Mouse (Mus musculus): Measurements from ENCODE around the gene Sema5a. TPM values are rescaled to one million over a fixed set of nuclear protein-coding genes. Genes with fewer than 3 reads are reported as not detected.

The Sema5a gene
- polyA plus RNA-seq, 1 experiment = 14.0 TPM

DNA sequence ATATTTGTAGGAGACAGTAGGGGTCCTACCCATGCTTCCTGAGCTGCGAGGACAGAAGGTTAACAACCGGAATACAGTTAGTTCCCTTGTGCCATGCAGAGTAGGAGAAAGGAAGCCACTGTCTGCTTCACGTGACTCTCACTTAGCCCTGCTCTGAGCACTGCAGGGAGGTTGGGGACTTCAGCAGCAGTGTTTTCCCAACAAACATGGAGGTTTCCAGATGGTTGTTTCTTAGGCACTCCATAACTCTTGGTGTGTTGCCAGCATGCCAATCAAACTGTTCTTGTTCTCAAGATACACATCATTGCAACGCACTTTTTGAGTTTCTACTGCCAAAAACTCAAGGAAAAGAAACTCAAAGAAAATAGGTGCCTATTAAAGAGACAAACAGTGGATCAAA is 440.5 kb downstream of the Sema5a start:
- peak; percentile 85 for DNase-seq (ENCODE audit: low read depth)
- TF ChIP-seq CTCF (IDR thresholded peaks at IDR 0.05; ENCODE audit: borderline replicate concordance, extremely low read depth, insufficient read depth, insufficient read length) = no peak
- TF ChIP-seq POLR2A (IDR thresholded peaks at IDR 0.05; ENCODE audit: borderline replicate concordance, extremely low read depth, insufficient read depth, insufficient read length, poor library complexity, severe bottlenecking) = no peak

DNA sequence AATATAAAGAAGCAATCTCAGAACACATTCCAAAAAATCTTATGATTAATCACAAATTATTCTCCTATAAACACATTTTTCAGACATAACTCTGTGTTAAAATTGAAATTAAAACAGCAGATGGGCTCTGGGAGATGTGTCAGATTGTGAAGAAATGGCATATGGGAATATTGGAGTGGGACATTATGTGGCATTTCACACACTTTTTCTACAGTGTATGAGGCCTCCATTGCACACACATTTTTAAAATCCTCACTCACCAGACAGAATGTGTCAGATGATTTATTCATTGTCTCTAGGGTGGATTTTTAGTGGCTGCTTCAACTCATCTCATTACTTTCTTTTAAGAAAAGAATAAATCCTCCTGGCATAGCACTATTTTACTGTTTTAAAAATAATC is 446.4 kb downstream of the Sema5a start:
- TF ChIP-seq POLR2A (IDR thresholded peaks at IDR 0.05; ENCODE audit: borderline replicate concordance, extremely low read depth, insufficient read depth, insufficient read length, poor library complexity, severe bottlenecking) = no peak
- no peak for TF ChIP-seq CTCF (IDR thresholded peaks at IDR 0.05; ENCODE audit: borderline replicate concordance, extremely low read depth, insufficient read depth, insufficient read length)
- DNase-seq (ENCODE audit: low read depth) = peak; percentile 78

DNA sequence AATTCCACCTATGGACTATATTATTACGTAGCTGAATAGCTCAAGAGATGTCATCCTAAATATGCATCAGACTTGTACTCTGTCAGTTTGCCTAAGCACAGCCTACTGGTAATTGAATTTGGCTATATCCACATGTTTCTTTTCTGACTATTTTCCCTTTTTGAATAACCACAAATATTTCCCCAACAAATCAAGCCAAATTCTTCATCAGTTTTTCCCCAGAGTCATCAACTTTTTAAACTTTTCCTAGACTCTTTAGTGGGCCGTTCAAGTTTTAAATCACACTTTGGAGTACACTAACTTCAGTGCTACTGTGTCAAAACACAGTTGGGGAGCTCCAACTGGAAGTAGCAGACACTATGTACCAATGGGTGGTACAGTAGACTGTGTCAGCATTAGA is 448.4 kb downstream of the Sema5a start:
- no peak for TF ChIP-seq CTCF (IDR thresholded peaks at IDR 0.05; ENCODE audit: borderline replicate concordance, extremely low read depth, insufficient read depth, insufficient read length)
- no peak for TF ChIP-seq POLR2A (IDR thresholded peaks at IDR 0.05; ENCODE audit: borderline replicate concordance, extremely low read depth, insufficient read depth, insufficient read length, poor library complexity, severe bottlenecking)
- no peak for DNase-seq (ENCODE audit: low read depth)

DNA sequence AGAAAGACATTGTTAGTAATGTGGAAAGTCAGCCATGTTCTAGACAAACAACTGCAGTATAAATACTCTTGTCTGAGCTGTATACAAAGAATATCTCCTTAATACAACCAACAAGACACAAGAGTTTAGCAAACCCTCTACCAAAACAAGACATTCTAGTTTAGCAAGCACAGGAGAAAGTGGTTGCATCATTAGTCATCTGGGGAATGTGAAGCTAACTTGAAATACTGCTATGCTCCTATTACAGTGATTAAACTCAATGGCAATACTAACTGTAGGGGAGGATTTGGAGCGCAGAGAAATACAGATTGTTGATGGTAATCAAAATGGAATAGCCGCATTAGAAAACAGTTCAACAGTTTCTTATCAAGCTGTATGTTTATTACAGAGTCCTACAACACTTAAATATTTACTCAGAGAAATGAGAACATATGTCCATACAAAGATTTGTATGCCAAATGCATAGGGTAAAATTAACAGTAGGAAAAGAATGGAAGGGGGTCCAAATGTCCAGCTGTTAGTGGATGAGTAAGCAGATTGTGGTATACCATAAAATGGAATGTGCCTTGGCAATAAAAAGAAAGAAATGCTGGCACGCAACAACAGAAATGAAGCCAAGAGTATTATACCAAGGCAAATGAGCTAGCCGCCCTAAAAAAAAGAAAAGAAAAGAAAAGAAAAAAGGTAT is 472.8 kb downstream of the Sema5a start:
- DNase-seq (ENCODE audit: low read depth) = peak; percentile 62
- no peak for TF ChIP-seq CTCF (IDR thresholded peaks at IDR 0.05; ENCODE audit: borderline replicate concordance, extremely low read depth, insufficient read depth, insufficient read length)
- no peak for TF ChIP-seq POLR2A (IDR thresholded peaks at IDR 0.05; ENCODE audit: borderline replicate concordance, extremely low read depth, insufficient read depth, insufficient read length, poor library complexity, severe bottlenecking)

DNA sequence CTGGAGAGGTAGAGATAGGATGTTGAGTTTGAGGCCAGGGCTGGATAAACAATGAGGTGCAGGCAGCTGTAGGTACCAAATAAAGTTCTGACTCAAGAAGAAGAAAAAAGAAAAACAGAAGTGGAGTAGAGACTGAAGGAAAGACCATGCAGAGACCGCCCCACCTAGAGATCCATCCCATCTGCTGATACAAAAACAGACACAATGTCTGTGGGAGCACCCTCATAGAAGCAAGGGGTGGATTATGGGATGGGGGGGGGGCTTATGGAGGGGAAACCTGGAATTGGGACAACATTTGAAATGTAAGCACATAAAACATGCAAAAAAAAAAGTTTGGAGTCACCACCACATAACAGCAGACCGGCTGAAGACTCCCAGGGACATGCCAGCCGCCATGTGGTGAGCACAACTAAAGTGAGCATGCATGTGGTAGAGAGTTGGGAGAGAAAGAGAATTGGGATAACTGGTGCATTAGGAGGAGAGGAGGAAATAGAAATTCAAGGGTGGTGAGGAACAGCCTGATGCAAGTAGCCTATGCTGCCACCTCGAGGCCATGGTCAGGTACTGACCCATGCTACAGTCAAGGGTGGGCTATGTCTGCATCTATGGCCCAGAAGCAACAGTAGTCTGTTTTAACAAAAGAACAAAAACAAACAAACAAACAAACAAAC is 473.8 kb downstream of the Sema5a start:
- peak; percentile 87 for DNase-seq (ENCODE audit: low read depth)
- TF ChIP-seq CTCF (IDR thresholded peaks at IDR 0.05; ENCODE audit: borderline replicate concordance, extremely low read depth, insufficient read depth, insufficient read length) = peak; percentile 87
- no peak for TF ChIP-seq POLR2A (IDR thresholded peaks at IDR 0.05; ENCODE audit: borderline replicate concordance, extremely low read depth, insufficient read depth, insufficient read length, poor library complexity, severe bottlenecking)

DNA sequence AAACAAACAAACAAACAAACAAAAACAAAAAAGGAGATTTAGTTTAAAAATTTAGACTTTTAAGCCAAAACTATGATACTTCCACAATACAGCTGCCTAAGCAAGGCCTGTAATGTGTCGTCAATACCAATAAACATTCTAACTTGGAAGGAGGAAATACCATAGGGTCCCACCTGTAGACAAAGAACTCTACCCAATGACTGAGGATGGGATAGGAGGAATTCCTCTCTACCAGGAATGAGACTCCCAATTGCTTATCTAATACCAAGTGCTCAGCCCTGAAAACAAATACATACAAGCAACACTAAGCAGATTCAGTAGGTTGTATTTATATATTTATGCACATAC is 474.3 kb downstream of the Sema5a start:
- no peak for DNase-seq (ENCODE audit: low read depth)
- TF ChIP-seq CTCF (IDR thresholded peaks at IDR 0.05; ENCODE audit: borderline replicate concordance, extremely low read depth, insufficient read depth, insufficient read length) = no peak
- TF ChIP-seq POLR2A (IDR thresholded peaks at IDR 0.05; ENCODE audit: borderline replicate concordance, extremely low read depth, insufficient read depth, insufficient read length, poor library complexity, severe bottlenecking) = no peak

DNA sequence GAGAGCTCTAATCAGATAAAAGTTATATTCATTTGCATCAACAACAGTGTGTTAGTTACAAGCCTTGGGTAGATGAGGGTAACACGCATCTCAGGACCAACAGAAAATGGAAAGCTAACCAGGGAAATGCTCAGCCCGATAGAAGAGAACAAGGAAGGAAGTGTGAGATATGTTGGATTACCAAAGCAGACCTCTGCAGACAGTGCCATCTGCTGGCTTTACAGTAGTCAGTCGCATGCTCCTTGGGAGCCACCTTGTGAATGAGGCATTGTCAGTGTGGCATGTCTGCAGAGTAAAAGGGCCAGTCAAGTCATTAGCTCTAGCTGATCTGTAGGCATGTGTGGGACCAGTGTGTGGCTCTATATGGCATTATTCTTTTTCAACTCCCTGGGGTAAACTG is 486.2 kb downstream of the Sema5a start:
- peak; percentile 74 for DNase-seq (ENCODE audit: low read depth)
- TF ChIP-seq POLR2A (IDR thresholded peaks at IDR 0.05; ENCODE audit: borderline replicate concordance, extremely low read depth, insufficient read depth, insufficient read length, poor library complexity, severe bottlenecking) = no peak
- TF ChIP-seq CTCF (IDR thresholded peaks at IDR 0.05; ENCODE audit: borderline replicate concordance, extremely low read depth, insufficient read depth, insufficient read length) = peak; percentile 64; the same call in 1 of the 2 replicates

Other genes with a start within 250 kb of the Sema5a start
- gene Tas2r119, start 67.5 kb upstream of the Sema5a start, polyA plus RNA-seq (2012; rRNA removed) = not detected in 2 replicates

Data from brain, embryonic 14.5 days (tissue).